Mouse (Mus musculus): ENCODE measurements around the gene Arhgef10l.
A peak's percentile ranks its signal among the peaks of the same experiment; 100 is the strongest.

Arhgef10l gene

DNA sequence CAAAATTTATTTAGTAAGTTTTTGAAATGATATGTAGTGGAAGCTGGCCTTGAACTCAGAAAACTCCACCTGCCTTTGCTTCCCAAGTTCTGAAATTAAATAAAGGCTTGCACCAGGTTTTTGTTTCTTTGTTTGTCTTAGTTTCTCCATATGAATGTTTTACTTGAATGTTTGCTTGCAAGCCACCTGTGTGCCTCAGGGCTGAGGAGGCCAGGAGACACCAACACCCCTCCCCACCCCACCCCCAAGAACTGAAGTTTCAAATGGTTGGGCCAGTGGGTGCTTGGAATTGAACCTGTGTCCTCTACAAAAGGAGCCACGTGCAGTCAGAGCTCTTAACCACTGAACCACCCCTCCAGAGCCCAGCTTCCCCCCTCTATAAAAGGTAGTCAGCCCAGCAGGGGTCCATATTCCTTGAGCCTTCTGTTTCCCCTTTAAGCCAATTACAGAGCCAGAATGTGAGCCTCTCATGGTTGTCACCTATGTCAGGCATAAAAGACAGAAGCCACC lies 28.8 kb upstream of the Arhgef10l start:
- DNase-seq (ENCODE audit: low read depth, low spot score) = no peak

GRCm38 (mm10) chr4:140693513-140693912 lies 27.7 kb upstream of the Arhgef10l start:
- DNase-seq (ENCODE audit: low read depth, low spot score) = no peak

DNA sequence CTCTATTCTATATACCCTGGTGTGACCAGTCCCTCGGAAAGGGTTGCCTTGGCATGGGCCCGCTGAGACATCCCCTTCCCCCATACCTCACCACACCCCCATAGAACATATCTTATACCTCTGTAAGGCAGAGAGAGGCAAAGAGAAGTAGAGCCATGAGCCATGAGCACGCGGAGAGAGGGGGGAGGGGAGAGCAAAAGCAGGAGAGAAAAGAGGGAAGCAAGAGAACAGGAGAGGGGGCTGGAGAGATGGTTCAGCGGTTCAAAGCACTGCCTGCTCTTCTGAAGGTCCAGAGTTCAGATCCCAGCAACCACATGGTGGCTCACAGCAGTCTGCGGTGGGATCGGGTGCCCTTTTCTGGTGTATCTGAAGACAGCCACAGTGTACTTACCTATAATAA lies 25.7 kb upstream of the Arhgef10l start:
- DNase-seq (ENCODE audit: low read depth, low spot score) = no peak

GRCm38 (mm10) chr4:140689873-140690655 lies 24.3 kb upstream of the Arhgef10l start:
- DNase-seq (ENCODE audit: low read depth, low spot score) = no peak

- no peak for DNase-seq (ENCODE audit: low read depth, low spot score)
These were observed 23.1 kb upstream of the Arhgef10l start for GRCm38 (mm10) chr4:140688826-140689425.

DNA sequence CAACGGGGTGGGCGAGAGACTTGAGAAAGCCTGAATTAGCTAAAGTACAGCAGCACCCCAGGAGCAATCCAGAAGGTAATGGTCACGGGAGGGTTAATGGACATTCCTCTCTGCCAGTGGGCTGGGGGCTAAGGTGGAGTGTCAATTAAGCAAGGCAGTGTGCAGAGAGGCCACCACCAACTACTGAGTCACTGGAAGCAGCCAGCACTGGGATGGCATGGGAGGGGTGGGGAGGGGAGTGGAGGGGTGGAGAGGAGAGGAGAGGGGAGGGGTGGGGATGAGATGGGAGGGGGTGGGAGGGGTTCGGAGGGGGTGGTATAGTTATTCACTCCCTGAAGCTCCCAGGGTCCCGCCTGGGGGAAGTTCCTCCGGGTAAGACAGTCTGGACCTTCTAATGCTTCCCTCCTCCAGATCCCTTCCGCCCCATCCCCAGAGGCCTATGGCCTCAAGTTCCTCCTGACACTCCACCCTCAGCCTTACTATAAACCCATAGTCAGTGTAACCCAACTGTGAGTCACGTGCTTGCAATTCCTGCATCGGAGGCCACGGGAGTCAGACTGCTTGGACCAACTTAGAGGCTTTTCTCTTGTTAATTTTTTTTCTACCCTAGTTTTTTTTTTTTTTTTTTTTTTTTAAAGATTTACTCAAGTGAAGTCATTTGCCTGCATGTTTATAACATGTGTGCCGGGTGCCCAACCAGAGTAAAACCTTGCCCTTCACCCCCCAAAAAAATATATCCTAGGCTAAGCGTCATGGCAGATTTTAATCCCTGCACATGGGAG lies 22.4 kb upstream of the Arhgef10l start:
- DNase-seq (ENCODE audit: low read depth, low spot score) = no peak

GRCm38 (mm10) chr4:140684881-140685303 lies 19.1 kb upstream of the Arhgef10l start:
- DNase-seq (ENCODE audit: low read depth, low spot score) = no peak

DNA sequence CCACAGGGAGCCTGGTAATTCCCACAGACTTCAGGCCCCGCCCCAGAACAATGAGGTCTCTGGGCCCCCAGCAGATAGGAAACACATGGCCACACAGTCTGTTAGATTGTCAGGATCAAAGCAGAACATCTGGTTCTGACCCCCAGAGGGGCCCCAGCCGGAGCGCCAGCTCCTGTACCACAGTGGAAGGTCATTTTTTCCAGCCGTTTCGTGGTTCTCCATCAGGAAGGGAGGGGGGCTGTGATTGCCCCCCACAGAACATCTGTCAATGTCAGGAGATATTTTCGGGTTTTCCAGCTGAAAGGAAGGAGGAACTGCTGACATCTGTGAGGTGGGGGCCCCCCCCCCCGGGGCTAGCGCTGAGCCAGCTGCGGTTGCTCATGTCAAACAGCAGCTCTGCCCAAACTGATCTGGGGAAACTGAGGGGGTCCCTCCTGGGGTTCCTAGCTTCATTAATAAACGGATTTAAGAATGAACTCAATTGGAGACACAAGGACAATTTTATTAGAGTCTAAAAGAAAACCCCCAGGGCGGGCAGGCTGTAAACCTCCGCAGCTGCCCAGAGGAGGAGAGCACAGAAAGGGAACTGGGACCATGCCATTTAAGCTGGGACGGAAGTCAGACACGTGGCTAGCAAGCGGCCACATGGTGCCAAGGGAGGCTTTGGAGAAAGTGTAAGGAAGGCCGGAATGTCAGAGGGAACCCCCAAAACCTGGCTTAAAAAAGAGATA lies 18.5 kb upstream of the Arhgef10l start:
- DNase-seq (ENCODE audit: low read depth, low spot score) = no peak

DNA sequence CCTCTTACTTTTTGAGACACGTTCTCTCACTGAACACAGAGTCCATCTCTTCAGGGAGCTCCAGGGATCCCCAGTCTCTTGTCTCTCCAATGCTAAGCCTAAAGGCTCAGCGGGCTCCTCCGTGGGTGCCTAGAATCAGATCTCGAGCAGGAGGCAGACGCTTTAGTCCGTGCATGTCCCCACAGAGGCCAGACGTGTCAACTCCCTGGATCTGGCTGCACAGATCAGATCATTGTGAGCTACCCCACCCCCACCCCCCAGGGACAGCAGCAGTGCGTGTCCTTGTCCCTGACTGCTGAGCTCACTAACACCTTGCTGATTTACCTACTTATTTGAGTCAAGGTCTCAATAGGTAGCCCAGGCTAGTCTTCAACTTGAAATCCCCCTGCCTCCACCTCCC lies 17.8 kb upstream of the Arhgef10l start:
- no peak for DNase-seq (ENCODE audit: low read depth, low spot score)

GRCm38 (mm10) chr4:140680731-140681397 lies 15.1 kb upstream of the Arhgef10l start:
- DNase-seq (ENCODE audit: low read depth, low spot score) = no peak

- DNase-seq (ENCODE audit: low read depth, low spot score) = no peak
These were observed 14.0 kb upstream of the Arhgef10l start for GRCm38 (mm10) chr4:140679723-140680380.

GRCm38 (mm10) chr4:140679038-140679437 lies 13.2 kb upstream of the Arhgef10l start:
- no peak for DNase-seq (ENCODE audit: low read depth, low spot score)

GRCm38 (mm10) chr4:140674345-140674926 lies 8.6 kb upstream of the Arhgef10l start:
- peak; percentile 78 for DNase-seq (ENCODE audit: low read depth, low spot score)

GRCm38 (mm10) chr4:140673527-140674264 lies 7.9 kb upstream of the Arhgef10l start:
- DNase-seq (ENCODE audit: low read depth, low spot score) = no peak

GRCm38 (mm10) chr4:140667802-140668201 lies 2.0 kb upstream of the Arhgef10l start:
- no peak for DNase-seq (ENCODE audit: low read depth, low spot score)

- DNase-seq (ENCODE audit: low read depth, low spot score) = no peak
These were observed 759 bp downstream of the Arhgef10l start for GRCm38 (mm10) chr4:140665053-140665452.

- no peak for DNase-seq (ENCODE audit: low read depth, low spot score)
These were observed 2.8 kb downstream of the Arhgef10l start for GRCm38 (mm10) chr4:140662882-140663585.

- no peak for DNase-seq (ENCODE audit: low read depth, low spot score)
These were observed 3.4 kb downstream of the Arhgef10l start for GRCm38 (mm10) chr4:140662453-140662852.

Measured in embryo, embryonic 11.5 days (tissue).